Mouse (Mus musculus): Measurements from ENCODE around the gene Gmnn. TPM values are rescaled to one million over a fixed set of nuclear protein-coding genes. Genes with fewer than 3 reads are reported as not detected.

Gmnn gene
- 154 and 172 TPM in 2 replicates for polyA plus RNA-seq (2014; fragmentation: Nextera tagmentation; extraction: Ambion mirVana)

- peak; percentile 97 for ATAC-seq (replicated peaks; ENCODE audit: insufficient number of reproducible peaks, low FRiP score, low TSS enrichment, low read depth)
- WGBS: under 1% methylated on average over 73 of the region's 79 CpGs
These were observed at the start of gene Gmnn for GRCm38 (mm10) chr13:24761403-24762227. Gene Gmnn, minus strand, starts transcription at chr13:24761923.

GRCm38 (mm10) chr13:24806079-24806478 is 44.4 kb upstream of the Gmnn start:
- no peak overlapping the region for H3K4me3 ChIP-seq (ENCODE audit: low read depth, low read length)
- no peaks in the 10 kb centered on the region for H3K9me3 ChIP-seq (replicated peaks; ENCODE audit: control insufficient read depth, low read length)
- H3K4me2 ChIP-seq (ENCODE audit: low read depth, low read length): no peak overlapping the region
- no peak for DNase-seq (ENCODE audit: low spot score)
- H3K36me3 ChIP-seq (replicated peaks; ENCODE audit: control insufficient read depth, insufficient read depth, low read depth, low read length): peaks cover 3% of the 10 kb centered on the region
- H3K27ac ChIP-seq (replicated peaks; ENCODE audit: low read depth, low read length): no peak overlapping the region
- no peak overlapping the region for H3K9ac ChIP-seq (replicated peaks; ENCODE audit: low read length)
- no peaks in the 10 kb centered on the region for H3K27me3 ChIP-seq (ENCODE audit: control insufficient read depth, insufficient read depth, low read length)
- no peaks in the 10 kb centered on the region for H3K4me1 ChIP-seq (ENCODE audit: control insufficient read depth, insufficient read depth, low read length)
- no peak for ATAC-seq (replicated peaks; ENCODE audit: insufficient number of reproducible peaks, low FRiP score, low TSS enrichment, low read depth)

More at GRCm38 (mm10) chr13:24761403-24762227, at the start of gene Gmnn:
- Histone ChIP-seq H3K27ac (replicated peaks; ENCODE audit: low read depth, low read length) (peak within 1 kb of the TSS; percentile 88), H3K4me1 (ENCODE audit: control insufficient read depth, insufficient read depth, low read length) (no peaks in the 10 kb centered on the region), H3K9me3 (replicated peaks; ENCODE audit: control insufficient read depth, low read length) (no peaks in the 10 kb centered on the region), H3K4me2 (ENCODE audit: low read depth, low read length) (peak within 1 kb of the TSS; percentile 69), H3K27me3 (ENCODE audit: control insufficient read depth, insufficient read depth, low read length) (no peaks in the 10 kb centered on the region), H3K36me3 (replicated peaks; ENCODE audit: control insufficient read depth, insufficient read depth, low read depth, low read length) (no peaks in the 10 kb centered on the region; the same call in 1 of the 2 replicates), H3K4me3 (ENCODE audit: low read depth, low read length) (peak within 1 kb of the TSS; percentile 94), H3K9ac (replicated peaks; ENCODE audit: low read length) (peak within 1 kb of the TSS; percentile 93)
- peak; percentile 94 for DNase-seq (ENCODE audit: low spot score)

GRCm38 (mm10) chr13:24803196-24803595 is 41.5 kb upstream of the Gmnn start:
- no peak for ATAC-seq (replicated peaks; ENCODE audit: insufficient number of reproducible peaks, low FRiP score, low TSS enrichment, low read depth)
- Histone ChIP-seq H3K27me3 (ENCODE audit: control insufficient read depth, insufficient read depth, low read length) (no peaks in the 10 kb centered on the region), H3K9ac (replicated peaks; ENCODE audit: low read length) (peak overlapping the region; percentile 15), H3K4me1 (ENCODE audit: control insufficient read depth, insufficient read depth, low read length) (no peaks in the 10 kb centered on the region), H3K9me3 (replicated peaks; ENCODE audit: control insufficient read depth, low read length) (no peaks in the 10 kb centered on the region), H3K4me3 (ENCODE audit: low read depth, low read length) (peak overlapping the region; percentile 100), H3K4me2 (ENCODE audit: low read depth, low read length) (peak overlapping the region; percentile 54), H3K36me3 (replicated peaks; ENCODE audit: control insufficient read depth, insufficient read depth, low read depth, low read length) (no peaks in the 10 kb centered on the region; the same call in 1 of the 2 replicates), H3K27ac (replicated peaks; ENCODE audit: low read depth, low read length) (no peak overlapping the region)
- WGBS: 32% methylated on average over 2 of the region's 2 CpGs
- DNase-seq (ENCODE audit: low spot score): no peak

- H3K4me1 ChIP-seq (ENCODE audit: control insufficient read depth, insufficient read depth, low read length): no peaks in the 10 kb centered on the region
- H3K9me3 ChIP-seq (replicated peaks; ENCODE audit: control insufficient read depth, low read length): no peaks in the 10 kb centered on the region
- ATAC-seq (replicated peaks; ENCODE audit: insufficient number of reproducible peaks, low FRiP score, low TSS enrichment, low read depth) (no peak), DNase-seq (ENCODE audit: low spot score) (peak; percentile 43)
- H3K4me3 ChIP-seq (ENCODE audit: low read depth, low read length): peak overlapping the region; percentile 100
- H3K27me3 ChIP-seq (ENCODE audit: control insufficient read depth, insufficient read depth, low read length): no peaks in the 10 kb centered on the region
- H3K36me3 ChIP-seq (replicated peaks; ENCODE audit: control insufficient read depth, insufficient read depth, low read depth, low read length): no peaks in the 10 kb centered on the region; the same call in 1 of the 2 replicates
- no peak overlapping the region for H3K27ac ChIP-seq (replicated peaks; ENCODE audit: low read depth, low read length)
- H3K4me2 ChIP-seq (ENCODE audit: low read depth, low read length): peak overlapping the region; percentile 54
- under 1% methylated on average over 26 of the region's 26 CpGs for WGBS
- peak overlapping the region; percentile 98 for H3K9ac ChIP-seq (replicated peaks; ENCODE audit: low read length)
These were observed 40.5 kb upstream of the Gmnn start for GRCm38 (mm10) chr13:24802131-24802691.

GRCm38 (mm10) chr13:24801308-24801921 is 39.7 kb upstream of the Gmnn start, which contains the start of gene BC005537:
Gene BC005537, plus strand, starts transcription at chr13:24801657.
- Histone ChIP-seq H3K27ac (replicated peaks; ENCODE audit: low read depth, low read length) (peak within 1 kb of the TSS; percentile 99), H3K9ac (replicated peaks; ENCODE audit: low read length) (peak within 1 kb of the TSS; percentile 98), H3K36me3 (replicated peaks; ENCODE audit: control insufficient read depth, insufficient read depth, low read depth, low read length) (no peaks in the 10 kb centered on the region; the same call in 1 of the 2 replicates), H3K4me2 (ENCODE audit: low read depth, low read length) (peak within 1 kb of the TSS; percentile 61), H3K4me1 (ENCODE audit: control insufficient read depth, insufficient read depth, low read length) (no peaks in the 10 kb centered on the region), H3K9me3 (replicated peaks; ENCODE audit: control insufficient read depth, low read length) (no peaks in the 10 kb centered on the region), H3K27me3 (ENCODE audit: control insufficient read depth, insufficient read depth, low read length) (no peaks in the 10 kb centered on the region), H3K4me3 (ENCODE audit: low read depth, low read length) (peak within 1 kb of the TSS; percentile 100)
- 0% methylated on average over 52 of the region's 74 CpGs for WGBS
- peak; percentile 61 for ATAC-seq (replicated peaks; ENCODE audit: insufficient number of reproducible peaks, low FRiP score, low TSS enrichment, low read depth)
- DNase-seq (ENCODE audit: low spot score): peak; percentile 72

- Histone ChIP-seq H3K9me3 (replicated peaks; ENCODE audit: control insufficient read depth, low read length) (no peaks in the 10 kb centered on the region), H3K27ac (replicated peaks; ENCODE audit: low read depth, low read length) (peak overlapping the region; percentile 99), H3K9ac (replicated peaks; ENCODE audit: low read length) (peak overlapping the region; percentile 98), H3K27me3 (ENCODE audit: control insufficient read depth, insufficient read depth, low read length) (no peaks in the 10 kb centered on the region), H3K4me1 (ENCODE audit: control insufficient read depth, insufficient read depth, low read length) (no peaks in the 10 kb centered on the region), H3K4me3 (ENCODE audit: low read depth, low read length) (peak overlapping the region; percentile 100), H3K36me3 (replicated peaks; ENCODE audit: control insufficient read depth, insufficient read depth, low read depth, low read length) (no peaks in the 10 kb centered on the region; the same call in 1 of the 2 replicates), H3K4me2 (ENCODE audit: low read depth, low read length) (peak overlapping the region; percentile 61)
- ATAC-seq (replicated peaks; ENCODE audit: insufficient number of reproducible peaks, low FRiP score, low TSS enrichment, low read depth) (peak; percentile 98), DNase-seq (ENCODE audit: low spot score) (peak; percentile 99)
- under 1% methylated on average over 42 of the region's 42 CpGs for WGBS
These were observed 39.1 kb upstream of the Gmnn start for GRCm38 (mm10) chr13:24800674-24801307.

GRCm38 (mm10) chr13:24799925-24800673 is 38.4 kb upstream of the Gmnn start:
- peak overlapping the region; percentile 57 for H3K9ac ChIP-seq (replicated peaks; ENCODE audit: low read length)
- no peaks in the 10 kb centered on the region for H3K9me3 ChIP-seq (replicated peaks; ENCODE audit: control insufficient read depth, low read length)
- no peak for ATAC-seq (replicated peaks; ENCODE audit: insufficient number of reproducible peaks, low FRiP score, low TSS enrichment, low read depth)
- no peaks in the 10 kb centered on the region for H3K4me1 ChIP-seq (ENCODE audit: control insufficient read depth, insufficient read depth, low read length)
- peak overlapping the region; percentile 9; the same call in 1 of the 2 replicates for H3K27ac ChIP-seq (replicated peaks; ENCODE audit: low read depth, low read length)
- DNase-seq (ENCODE audit: low spot score): peak; percentile 26
- H3K4me2 ChIP-seq (ENCODE audit: low read depth, low read length): peak overlapping the region; percentile 61
- WGBS: under 1% methylated on average over 31 of the region's 31 CpGs
- no peaks in the 10 kb centered on the region for H3K27me3 ChIP-seq (ENCODE audit: control insufficient read depth, insufficient read depth, low read length)
- peak overlapping the region; percentile 34 for H3K4me3 ChIP-seq (ENCODE audit: low read depth, low read length)
- H3K36me3 ChIP-seq (replicated peaks; ENCODE audit: control insufficient read depth, insufficient read depth, low read depth, low read length): no peaks in the 10 kb centered on the region
